Mouse (Mus musculus): ENCODE measurements at regions not wholly inside any gene's neighbourhood (a gene's known extent, or its start where the extent isn't known, plus 50 kb on each side); places are given as distances from the start of the nearest gene placed in this dataset.

DNA sequence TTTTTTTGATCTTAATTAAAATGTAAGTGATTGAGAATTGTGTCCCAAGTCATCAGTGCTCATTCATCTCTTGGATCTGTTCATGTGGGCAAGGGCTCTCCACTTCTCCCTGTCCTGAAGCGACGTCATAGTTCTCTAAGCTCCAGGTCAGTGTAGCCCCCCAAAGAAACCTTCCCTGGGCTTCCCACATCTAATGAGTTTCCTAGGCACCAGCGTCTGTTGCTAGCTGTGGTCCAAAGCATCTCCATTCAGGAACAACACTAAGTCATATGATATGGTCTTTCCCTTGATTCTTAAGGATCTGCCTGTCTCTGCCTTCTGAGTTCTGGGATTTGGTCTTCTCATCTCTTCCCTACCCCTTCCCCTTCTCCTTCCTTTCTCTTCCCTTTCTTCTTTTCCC is 66.3 kb upstream of the Sox4 start:
- no peak for DNase-seq

DNA sequence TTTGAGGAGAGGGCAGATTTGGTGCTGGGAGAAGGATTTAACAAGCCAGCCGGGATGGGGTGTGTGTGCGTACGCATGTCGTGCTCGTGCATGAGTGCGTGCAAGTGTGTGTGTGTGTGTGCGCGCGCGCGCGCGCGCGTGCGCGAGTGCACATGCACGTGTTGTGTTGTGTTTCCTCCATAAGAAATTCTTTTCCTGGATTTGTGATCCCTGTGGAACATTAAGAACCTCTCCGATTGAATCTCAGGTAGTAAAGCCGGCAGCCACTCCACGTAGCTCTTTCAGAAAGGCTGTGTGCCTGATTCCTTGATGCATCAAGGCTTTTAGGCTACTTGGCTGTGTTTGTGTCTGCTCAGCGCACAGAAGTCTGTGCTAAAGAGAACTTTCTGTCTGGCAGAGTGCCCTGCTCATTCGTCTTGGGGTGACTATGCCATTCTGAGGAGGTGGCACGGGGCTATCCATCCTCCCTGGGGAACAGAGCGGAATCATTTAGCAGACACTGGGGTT is 62.7 kb upstream of the Sox4 start:
- no peak for DNase-seq

DNA sequence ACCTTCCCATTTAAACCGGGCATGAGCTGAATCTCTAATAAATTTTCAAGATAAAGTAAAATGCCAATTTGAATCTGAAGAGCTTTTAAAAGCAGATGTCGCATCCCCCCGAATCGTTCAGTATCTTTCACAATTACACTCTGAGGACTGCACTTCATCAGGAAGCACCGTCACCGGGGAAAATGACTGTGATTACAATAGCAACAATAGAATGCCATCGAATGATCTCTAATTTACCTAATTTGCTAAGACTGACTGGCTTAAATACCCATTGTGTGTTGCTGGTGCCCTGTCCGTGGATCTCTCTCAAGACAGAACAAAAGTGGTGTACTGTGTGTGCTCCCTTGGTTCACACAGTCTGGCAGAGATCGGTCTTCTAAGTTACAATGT is 62.1 kb upstream of the Sox4 start:
- DNase-seq, result no peak

DNA sequence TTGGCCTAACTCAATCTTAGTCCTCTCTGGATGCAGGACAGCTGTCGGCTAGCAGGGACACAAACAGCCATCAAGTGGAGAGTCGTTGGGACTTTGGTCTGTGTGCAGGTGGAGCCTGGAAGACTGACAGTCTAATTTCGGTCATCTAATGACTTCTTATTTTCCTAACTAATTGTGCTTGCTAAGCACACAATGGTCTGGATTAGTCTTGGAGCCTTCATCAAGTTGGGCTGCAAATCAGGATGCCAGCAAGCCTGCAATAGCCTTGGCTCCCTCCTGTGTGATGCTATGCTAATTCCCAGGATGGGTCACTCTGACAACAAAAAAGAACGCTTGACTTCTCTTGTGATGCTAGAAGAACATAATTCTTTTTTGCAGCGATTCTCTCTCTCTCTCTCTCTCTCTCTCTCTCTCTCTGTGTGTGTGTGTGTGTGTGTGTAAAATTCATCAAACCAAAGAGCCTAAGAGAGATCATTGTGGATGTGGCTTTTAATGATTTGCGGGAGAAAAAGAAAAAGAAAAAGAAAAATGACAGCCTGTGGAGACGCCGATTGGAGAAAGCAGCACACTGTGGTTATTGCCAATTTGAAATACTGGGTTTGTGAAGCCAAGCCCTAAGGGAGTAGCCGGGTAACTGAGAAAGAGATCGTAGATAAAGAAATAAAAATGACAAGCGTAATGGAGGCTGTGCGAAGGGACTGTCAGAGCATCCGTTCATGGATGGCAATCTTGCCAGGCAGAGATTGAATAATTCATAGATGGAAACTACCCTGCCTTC is 61.5 kb upstream of the Sox4 start:
- DNase-seq, result no peak

DNA sequence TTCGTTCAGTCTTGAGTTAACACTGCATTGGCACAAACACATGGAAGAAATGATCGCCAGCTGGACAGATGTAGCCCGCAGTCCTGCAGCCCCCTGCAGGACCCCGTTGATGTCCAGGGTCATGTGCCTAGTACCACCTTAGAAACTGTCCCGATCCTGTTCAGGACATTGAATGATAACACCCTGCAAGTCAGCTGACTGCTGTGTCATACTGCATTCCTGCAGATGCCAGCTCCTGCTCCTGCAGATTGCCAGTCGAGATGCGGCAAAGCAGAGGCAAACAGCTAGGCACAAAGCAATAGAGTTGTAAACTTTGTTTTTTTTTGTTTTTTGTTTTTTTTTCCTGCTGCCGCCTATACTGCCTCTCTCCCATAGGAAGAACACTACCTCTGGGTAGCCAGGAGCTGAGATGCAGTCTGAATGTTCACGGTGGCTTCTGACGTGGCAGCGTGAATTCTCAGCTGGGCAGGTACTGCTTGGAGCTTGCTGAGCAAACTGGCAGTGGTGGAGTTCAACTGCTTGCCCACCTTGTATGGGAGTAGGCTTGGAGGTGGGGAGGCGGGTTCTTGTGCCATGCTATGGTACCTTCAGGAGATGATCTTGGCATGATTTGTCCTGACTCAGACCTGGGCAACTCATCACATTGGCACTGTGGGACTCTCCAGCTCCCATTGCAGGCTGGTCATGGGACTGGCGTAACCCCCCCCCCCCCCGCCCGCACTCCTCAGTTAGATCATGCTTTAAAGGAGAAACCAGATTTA is 60.7 kb upstream of the Sox4 start:
- no peak for DNase-seq

DNA sequence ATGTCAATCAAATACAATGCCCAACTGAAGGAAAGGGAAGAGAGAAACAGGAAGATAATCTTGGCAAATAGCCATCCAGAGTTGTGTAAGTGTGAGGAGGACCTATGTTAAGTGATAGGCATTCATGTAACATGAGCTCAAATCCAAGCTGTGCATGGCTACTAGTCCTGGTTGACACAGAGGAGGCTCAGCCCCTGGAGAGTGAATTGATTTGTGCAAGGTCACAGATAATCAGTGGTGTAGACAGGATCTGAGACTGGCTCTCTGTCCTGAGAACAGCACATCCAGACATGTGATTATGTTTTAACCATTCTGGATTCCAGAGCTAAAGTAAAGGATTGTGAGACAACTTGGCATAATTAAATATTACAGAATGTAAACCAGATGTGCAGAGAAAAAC is 53.0 kb upstream of the Sox4 start:
- no peak for DNase-seq
